Mouse (Mus musculus) brain, embryonic 14.5 days (tissue): Measurements from ENCODE around the gene Hes1.

ENCODE experiments used
- CTCF ChIP-seq: fragments of 200-500 bp; IDR thresholded peaks from 2 replicates; pipeline ENCODE4 v1.5.1; 2012; ENCODE audit warnings: inconsistent platforms, mild to moderate bottlenecking, moderate library complexity, borderline replicate concordance; ENCODE audit not compliant: insufficient read depth, insufficient read length; ENCODE audit errors: extremely low read depth
- POLR2A ChIP-seq: fragments of 200-500 bp; IDR thresholded peaks from 2 replicates; pipeline ENCODE4 v1.6.1; 2012; ENCODE audit warnings: mild to moderate bottlenecking, inconsistent platforms, borderline replicate concordance; ENCODE audit not compliant: poor library complexity, insufficient read depth, insufficient read length, severe bottlenecking; ENCODE audit errors: extremely low read depth

GRCm38 (mm10) chr16:30034001-30034400 lies 30.2 kb upstream of the Hes1 start:
- TF ChIP-seq CTCF (no peak), POLR2A (no peak)
